Mouse (Mus musculus): Measurements from ENCODE around the gene Cuedc2. TPM values are rescaled to one million over a fixed set of nuclear protein-coding genes. Genes with fewer than 3 reads are reported as not detected.

Cuedc2 gene
- 100 to 1,000 TPM in 4 of 26 experiments, 10 to 100 TPM in 22; 19.6 to 148 (median 75.5) TPM for total RNA-seq (2018; cell fraction: chromatin; rRNA removed)
- total RNA-seq (2018; cell fraction: cytosol; rRNA removed): 100 to 1,000 TPM in 19 of 26 experiments, 10 to 100 TPM in 7; 86.3 to 159 (median 111) TPM
- total RNA-seq (2018; cell fraction: nucleus; rRNA removed): 100 to 1,000 TPM in 5 of 26 experiments, 10 to 100 TPM in 21; 42.6 to 129 (median 72.4) TPM
- polyA plus RNA-seq (2018): 107 to 134 TPM (median 122 TPM) in 3 replicates

- H3K79me2 ChIP-seq (ENCODE audit: inconsistent target): peaks cover 22% of the 10 kb centered on the region
- no peaks in the 10 kb centered on the region for H3K36me3 ChIP-seq (ENCODE audit: inconsistent target)
- peak within 1 kb of the TSS; percentile 97 for H3K27ac ChIP-seq
- H3K4me3 ChIP-seq (ENCODE audit: inconsistent target): peak within 1 kb of the TSS; percentile 95
- under 1% methylated on average over 31 of the region's 31 CpGs for WGBS (ENCODE audit: missing documents)
These were observed at the start of gene Cuedc2 for GRCm38 (mm10) chr19:46338331-46338936. Gene Cuedc2, minus strand, starts transcription at chr19:46338702.

- 93% methylated on average over 9 of the region's 9 CpGs for WGBS (ENCODE audit: missing documents)
These were observed 43.8 kb upstream of the Cuedc2 start for GRCm38 (mm10) chr19:46382275-46382674.

GRCm38 (mm10) chr19:46375891-46376290 is 37.4 kb upstream of the Cuedc2 start:
- H3K79me2 ChIP-seq (ENCODE audit: inconsistent target): no peaks in the 10 kb centered on the region
- no peak overlapping the region for H3K4me3 ChIP-seq (ENCODE audit: inconsistent target)
- WGBS (ENCODE audit: missing documents): 98% methylated on average over 4 of the region's 4 CpGs
- H3K36me3 ChIP-seq (ENCODE audit: inconsistent target): peaks cover 46% of the 10 kb centered on the region
- no peak overlapping the region for H3K27ac ChIP-seq

More at GRCm38 (mm10) chr19:46382275-46382674, 43.8 kb upstream of the Cuedc2 start:
- Histone ChIP-seq H3K4me3 (ENCODE audit: inconsistent target) (no peak overlapping the region), H3K79me2 (ENCODE audit: inconsistent target) (peaks cover 14% of the 10 kb centered on the region), H3K27ac (no peak overlapping the region), H3K36me3 (ENCODE audit: inconsistent target) (peaks cover 94% of the 10 kb centered on the region)

GRCm38 (mm10) chr19:46375489-46375888 is 37.0 kb upstream of the Cuedc2 start:
- Histone ChIP-seq H3K4me3 (ENCODE audit: inconsistent target) (no peak overlapping the region), H3K36me3 (ENCODE audit: inconsistent target) (peaks cover 42% of the 10 kb centered on the region)

GRCm38 (mm10) chr19:46374477-46375088 is 36.1 kb upstream of the Cuedc2 start:
- peaks cover 33% of the 10 kb centered on the region for H3K36me3 ChIP-seq (ENCODE audit: inconsistent target)
- H3K79me2 ChIP-seq (ENCODE audit: inconsistent target): no peaks in the 10 kb centered on the region
- no peak overlapping the region for H3K27ac ChIP-seq
- H3K4me3 ChIP-seq (ENCODE audit: inconsistent target): no peak overlapping the region
- WGBS (ENCODE audit: missing documents): 89% methylated on average over 21 of the region's 21 CpGs

More at GRCm38 (mm10) chr19:46375489-46375888, 37.0 kb upstream of the Cuedc2 start:
- H3K79me2 ChIP-seq (ENCODE audit: inconsistent target): no peaks in the 10 kb centered on the region
- 82% methylated on average over 5 of the region's 5 CpGs for WGBS (ENCODE audit: missing documents)
- no peak overlapping the region for H3K27ac ChIP-seq

GRCm38 (mm10) chr19:46369204-46369603 is 30.7 kb upstream of the Cuedc2 start:
- no peak overlapping the region for H3K4me3 ChIP-seq (ENCODE audit: inconsistent target)
- no peak overlapping the region for H3K27ac ChIP-seq
- H3K36me3 ChIP-seq (ENCODE audit: inconsistent target): 0 out of 2 replicates have a peak, but pooled peaks cover 10% of the 10 kb centered on the region
- peaks cover 12% of the 10 kb centered on the region; the same call in 1 of the 2 replicates for H3K79me2 ChIP-seq (ENCODE audit: inconsistent target)
- 31% methylated on average over 4 of the region's 4 CpGs for WGBS (ENCODE audit: missing documents)

- Histone ChIP-seq H3K27ac (no peak overlapping the region), H3K36me3 (ENCODE audit: inconsistent target) (0 out of 2 replicates have a peak, but pooled peaks cover 10% of the 10 kb centered on the region), H3K4me3 (ENCODE audit: inconsistent target) (no peak overlapping the region), H3K79me2 (ENCODE audit: inconsistent target) (peaks cover 12% of the 10 kb centered on the region; the same call in 1 of the 2 replicates)
- WGBS (ENCODE audit: missing documents): 87% methylated on average over 22 of the region's 23 CpGs
These were observed 29.5 kb upstream of the Cuedc2 start for GRCm38 (mm10) chr19:46367798-46368590.

- 62% methylated on average over 11 of the region's 11 CpGs for WGBS (ENCODE audit: missing documents)
- H3K79me2 ChIP-seq (ENCODE audit: inconsistent target): peaks cover 23% of the 10 kb centered on the region; the same call in 1 of the 2 replicates
- no peak overlapping the region for H3K4me3 ChIP-seq (ENCODE audit: inconsistent target)
- H3K36me3 ChIP-seq (ENCODE audit: inconsistent target): no peaks in the 10 kb centered on the region
- H3K27ac ChIP-seq: no peak overlapping the region
These were observed 24.9 kb upstream of the Cuedc2 start for GRCm38 (mm10) chr19:46363294-46364009.

GRCm38 (mm10) chr19:46362104-46362503 is 23.6 kb upstream of the Cuedc2 start:
- Histone ChIP-seq H3K79me2 (ENCODE audit: inconsistent target) (peaks cover 25% of the 10 kb centered on the region; the same call in 1 of the 2 replicates), H3K36me3 (ENCODE audit: inconsistent target) (no peaks in the 10 kb centered on the region), H3K27ac (no peak overlapping the region), H3K4me3 (ENCODE audit: inconsistent target) (no peak overlapping the region)
- 96% methylated on average over 8 of the region's 8 CpGs for WGBS (ENCODE audit: missing documents)

GRCm38 (mm10) chr19:46358381-46358780 is 19.9 kb upstream of the Cuedc2 start:
- peak overlapping the region; percentile 69; the same call in 1 of the 2 replicates for H3K4me3 ChIP-seq (ENCODE audit: inconsistent target)
- H3K36me3 ChIP-seq (ENCODE audit: inconsistent target): no peaks in the 10 kb centered on the region
- 40% methylated on average over 4 of the region's 4 CpGs for WGBS (ENCODE audit: missing documents)
- peak overlapping the region; percentile 42 for H3K27ac ChIP-seq
- H3K79me2 ChIP-seq (ENCODE audit: inconsistent target): peaks cover 13% of the 10 kb centered on the region; the same call in 1 of the 2 replicates

- 4% methylated on average over 25 of the region's 25 CpGs for WGBS (ENCODE audit: missing documents)
These were observed 19.1 kb upstream of the Cuedc2 start for GRCm38 (mm10) chr19:46357344-46358280.

GRCm38 (mm10) chr19:46356701-46357138 is 18.2 kb upstream of the Cuedc2 start:
- H3K4me3 ChIP-seq (ENCODE audit: inconsistent target): peak overlapping the region; percentile 69
- H3K27ac ChIP-seq: peak overlapping the region; percentile 47
- WGBS (ENCODE audit: missing documents): 2% methylated on average over 28 of the region's 29 CpGs
- H3K36me3 ChIP-seq (ENCODE audit: inconsistent target): no peaks in the 10 kb centered on the region
- H3K79me2 ChIP-seq (ENCODE audit: inconsistent target): peaks cover 13% of the 10 kb centered on the region; the same call in 1 of the 2 replicates

More at GRCm38 (mm10) chr19:46357344-46358280, 19.1 kb upstream of the Cuedc2 start:
- H3K36me3 ChIP-seq (ENCODE audit: inconsistent target): no peaks in the 10 kb centered on the region
- peaks cover 13% of the 10 kb centered on the region; the same call in 1 of the 2 replicates for H3K79me2 ChIP-seq (ENCODE audit: inconsistent target)
- H3K4me3 ChIP-seq (ENCODE audit: inconsistent target): peak overlapping the region; percentile 69
- peak overlapping the region; percentile 42 for H3K27ac ChIP-seq
